Mouse (Mus musculus) midbrain, embryonic 12.5 days (tissue): Measurements from ENCODE around the gene Ap2a1. TPM values are rescaled to one million over a fixed set of nuclear protein-coding genes. Genes with fewer than 3 reads are reported as not detected.
"Not testable (repeated sequence)": the region's sequence is repeated elsewhere in the genome, so short reads cannot be mapped to it uniquely, and the experiment has no call there.

Experiments used
- ATAC-seq: fragments of 200-750 bp; cut with Nextera tagmentation; 2 replicates; pipeline ENCODE4 v1.8.0; 2017; ENCODE audit warnings: low read depth, moderate TSS enrichment, moderate library complexity; ENCODE audit not compliant: low FRiP score
- H3K27ac ChIP-seq: fragments of 300-500 bp; sonication (generic); replicated peaks from 2 replicates; pipeline ENCODE4 v1.5.1; 2016; ENCODE audit warnings: mild to moderate bottlenecking
- H3K27me3 ChIP-seq: fragments of 300-500 bp; sonication (generic); 2 replicates; pipeline ENCODE4 v1.6.1; 2016; ENCODE audit warnings: mild to moderate bottlenecking
- H3K36me3 ChIP-seq: fragments of 300-500 bp; sonication (generic); 2 replicates; pipeline ENCODE4 v1.6.1; 2016
- H3K4me1 ChIP-seq: fragments of 300-500 bp; sonication (generic); 2 replicates; pipeline ENCODE4 v1.6.1; 2016
- H3K4me2 ChIP-seq: fragments of 300-500 bp; sonication (generic); replicated peaks from 2 replicates; pipeline ENCODE4 v1.6.1; 2016; ENCODE audit warnings: mild to moderate bottlenecking, moderate library complexity
- H3K4me3 ChIP-seq: fragments of 300-500 bp; sonication (generic); 2 replicates; pipeline ENCODE4 v1.5.1; 2016; ENCODE audit warnings: mild to moderate bottlenecking
- H3K9ac ChIP-seq: fragments of 300-500 bp; sonication (generic); replicated peaks from 2 replicates; pipeline ENCODE4 v1.6.1; 2016; ENCODE audit warnings: mild to moderate bottlenecking, moderate library complexity
- H3K9me3 ChIP-seq: fragments of 300-500 bp; sonication (generic); 2 replicates; pipeline ENCODE4 v1.6.1; 2016; ENCODE audit warnings: mild to moderate bottlenecking
- WGBS: fragments of 180-500 bp; shearing (Covaris S2); methylation state at CpG from one replicate; pipeline ENCODE4 v1.1.7; 2016; 5-methylcytosine and 5-hydroxymethylcytosine counted together
- polyA plus RNA-seq: library from polyadenylated mRNA; unstranded; fragments of >200 nt; fragmentation: Nextera tagmentation; extraction: Ambion mirVana; gene quantifications from 2 replicates; pipeline ENCODE4 v1.2.1, GENCODE M21; 2016

Gene Ap2a1
- polyA plus RNA-seq, 1 experiment from 2014 or later: 91.0 TPM

DNA sequence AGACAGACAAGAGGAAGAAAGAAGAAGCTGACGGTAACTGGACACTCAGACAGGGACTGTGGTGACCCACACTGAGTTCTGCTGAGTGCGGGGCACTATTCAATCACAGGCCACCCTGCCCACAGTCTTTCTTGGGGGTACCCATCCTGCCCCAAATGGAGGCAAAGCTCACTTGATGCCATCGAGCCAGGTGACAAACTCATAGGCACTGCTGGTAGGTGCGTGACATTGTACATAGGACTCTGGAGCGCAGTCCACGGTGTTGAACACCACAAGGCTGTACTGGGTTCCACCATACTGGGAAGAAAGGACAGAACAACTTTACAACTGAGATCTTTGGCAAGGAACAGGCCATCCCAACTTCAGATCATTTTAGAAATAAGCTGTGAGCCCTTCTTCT is 37.7 kb downstream of the Ap2a1 start:
- H3K4me1 ChIP-seq: peaks cover 44% of the 10 kb centered on the region
- peak overlapping the region; percentile 97 for H3K27ac ChIP-seq
- H3K4me2 ChIP-seq: peak overlapping the region; percentile 97
- H3K27me3 ChIP-seq: no peaks in the 10 kb centered on the region
- WGBS: 18% methylated on average over 6 of the region's 6 CpGs
- no peaks in the 10 kb centered on the region for H3K9me3 ChIP-seq
- ATAC-seq: no peak
- H3K9ac ChIP-seq: peak overlapping the region; percentile 94
- peaks cover 26% of the 10 kb centered on the region for H3K36me3 ChIP-seq
- H3K4me3 ChIP-seq: peak overlapping the region; percentile 92

DNA sequence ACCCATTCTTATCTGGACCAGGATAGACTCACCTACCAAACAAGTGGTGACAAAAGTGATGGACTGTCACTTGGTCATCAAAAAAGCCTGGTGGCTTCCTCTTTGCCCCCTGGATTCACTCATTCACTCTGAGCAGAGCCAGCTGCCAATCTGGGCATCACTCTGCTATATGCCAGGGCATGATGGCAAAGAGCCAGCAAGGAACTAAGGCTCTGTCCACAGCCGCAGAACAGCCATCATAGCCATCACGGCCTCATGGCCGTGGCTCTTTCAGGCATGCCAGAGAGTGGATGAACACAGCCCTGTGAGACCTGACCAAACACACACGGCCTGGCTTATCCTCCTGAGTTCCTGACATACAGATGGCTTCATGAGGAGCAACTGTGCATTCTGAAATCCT is 38.6 kb downstream of the Ap2a1 start:
- Histone ChIP-seq H3K9ac (peak overlapping the region; percentile 94), H3K27ac (no peak overlapping the region), H3K4me2 (peak overlapping the region; percentile 97), H3K9me3 (no peaks in the 10 kb centered on the region), H3K36me3 (peaks cover 31% of the 10 kb centered on the region), H3K27me3 (no peaks in the 10 kb centered on the region), H3K4me3 (peak overlapping the region; percentile 92), H3K4me1 (peaks cover 39% of the 10 kb centered on the region)
- no peak for ATAC-seq
- 85% methylated on average over 4 of the region's 4 CpGs for WGBS

- ATAC-seq: no peak
- H3K27ac ChIP-seq: no peak overlapping the region
- 85% methylated on average over 7 of the region's 7 CpGs for WGBS
- H3K9me3 ChIP-seq: no peaks in the 10 kb centered on the region
- H3K4me3 ChIP-seq: peak overlapping the region; percentile 92
- H3K4me1 ChIP-seq: peaks cover 38% of the 10 kb centered on the region
- H3K4me2 ChIP-seq: peak overlapping the region; percentile 97
- H3K27me3 ChIP-seq: no peaks in the 10 kb centered on the region
- H3K36me3 ChIP-seq: peaks cover 37% of the 10 kb centered on the region
- 0 out of 2 replicates have a peak overlapping the region, but pooled peaks have one; percentile 94 for H3K9ac ChIP-seq
These were observed 39.1 kb downstream of the Ap2a1 start for GRCm38 (mm10) chr7:44890180-44890579.

DNA sequence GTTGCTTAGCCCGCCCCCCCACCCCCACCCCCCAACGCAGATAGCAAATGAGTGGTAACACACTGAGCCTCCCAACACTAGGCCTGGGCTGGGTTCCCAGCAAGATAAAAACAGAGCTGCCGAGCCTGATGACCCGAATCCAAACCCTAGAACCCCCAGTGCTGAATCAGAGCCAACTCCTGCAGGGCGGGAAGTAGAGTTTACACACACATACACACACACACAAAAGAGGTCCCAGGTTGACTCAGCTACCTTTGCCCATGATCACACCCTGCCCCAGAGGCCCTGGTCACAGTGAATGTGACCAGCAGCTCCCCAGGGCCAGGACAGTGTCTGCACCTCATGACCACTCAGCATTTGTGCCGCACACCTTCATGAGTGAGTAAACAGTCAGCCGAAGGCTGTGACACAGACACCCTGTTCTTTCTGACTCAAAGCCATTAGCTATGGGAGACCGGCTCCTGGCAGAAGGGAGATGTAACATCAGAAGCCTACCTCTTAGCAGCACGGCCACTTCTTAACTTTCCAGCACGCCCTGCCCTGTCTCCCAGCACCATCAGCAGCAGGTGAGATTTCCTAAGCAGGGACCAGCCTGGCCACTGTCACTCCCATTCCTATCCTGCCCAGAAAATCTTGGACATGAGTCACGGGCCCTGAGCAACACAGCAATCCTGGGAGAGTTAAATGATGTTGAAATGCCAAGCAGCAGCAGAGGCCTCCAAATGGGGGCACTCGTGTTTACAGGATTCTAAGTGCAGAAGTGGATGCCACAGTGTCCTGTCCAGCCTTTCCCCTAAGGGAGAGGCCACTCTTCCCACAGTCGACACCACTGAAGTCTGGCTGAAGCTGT is 40.8 kb downstream of the Ap2a1 start:
- no peak overlapping the region for H3K4me2 ChIP-seq
- H3K9me3 ChIP-seq: no peaks in the 10 kb centered on the region
- H3K4me3 ChIP-seq: no peak overlapping the region
- peaks cover 22% of the 10 kb centered on the region for H3K4me1 ChIP-seq
- H3K27ac ChIP-seq: no peak overlapping the region
- 93% methylated on average over 10 of the region's 13 CpGs for WGBS
- no peaks in the 10 kb centered on the region for H3K27me3 ChIP-seq
- H3K9ac ChIP-seq: no peak overlapping the region
- no peak for ATAC-seq
- H3K36me3 ChIP-seq: peaks cover 51% of the 10 kb centered on the region

GRCm38 (mm10) chr7:44886964-44887363 is 42.3 kb downstream of the Ap2a1 start:
- peaks cover 16% of the 10 kb centered on the region for H3K4me1 ChIP-seq
- 90% methylated on average over 7 of the region's 7 CpGs for WGBS
- peaks cover 66% of the 10 kb centered on the region for H3K36me3 ChIP-seq
- H3K4me3 ChIP-seq: no peak overlapping the region
- ATAC-seq: no peak
- no peak overlapping the region for H3K4me2 ChIP-seq
- no peaks in the 10 kb centered on the region for H3K9me3 ChIP-seq
- H3K9ac ChIP-seq: 0 out of 2 replicates have a peak overlapping the region, but pooled peaks have one; percentile 15
- H3K27ac ChIP-seq: no peak overlapping the region
- no peaks in the 10 kb centered on the region for H3K27me3 ChIP-seq

- H3K9ac ChIP-seq: no peak overlapping the region
- WGBS: 98% methylated on average over 5 of the region's 5 CpGs
- H3K4me2 ChIP-seq: no peak overlapping the region
- no peaks in the 10 kb centered on the region; the same call in 1 of the 2 replicates for H3K4me1 ChIP-seq
- no peak for ATAC-seq
- H3K27ac ChIP-seq: no peak overlapping the region
- H3K9me3 ChIP-seq: no peaks in the 10 kb centered on the region
- peaks cover 81% of the 10 kb centered on the region for H3K36me3 ChIP-seq
- no peaks in the 10 kb centered on the region for H3K27me3 ChIP-seq
- H3K4me3 ChIP-seq: no peak overlapping the region
These were observed 44.7 kb downstream of the Ap2a1 start for GRCm38 (mm10) chr7:44884637-44885036.

GRCm38 (mm10) chr7:44883036-44883435 is 46.3 kb downstream of the Ap2a1 start:
- Histone ChIP-seq H3K9ac (no peak overlapping the region), H3K4me3 (no peak overlapping the region)
- over 99% methylated on average over 3 of the region's 3 CpGs for WGBS

DNA sequence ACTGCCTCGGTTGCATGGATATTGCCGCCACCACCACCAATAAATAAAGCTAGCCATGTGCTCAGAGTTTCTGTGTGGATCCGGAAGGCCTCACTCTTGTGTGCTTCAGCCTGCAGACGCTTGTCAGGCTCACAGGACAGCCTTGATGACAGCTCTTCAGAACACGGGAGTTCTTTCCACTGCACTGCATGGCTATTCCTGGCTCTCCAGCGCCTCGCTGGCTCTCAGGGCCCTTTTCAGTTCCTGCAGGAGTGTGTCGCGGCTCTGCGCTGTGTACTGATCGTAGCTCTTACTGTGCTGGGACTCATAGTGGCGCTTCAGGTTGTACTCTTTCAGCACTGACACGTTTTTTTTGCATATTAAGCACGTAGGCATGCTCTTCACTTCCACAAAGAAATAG is 51.5 kb downstream of the Ap2a1 start:
- H3K4me1 ChIP-seq: no peaks in the 10 kb centered on the region
- H3K4me3 ChIP-seq: no peak overlapping the region
- ATAC-seq: no peak
- no peaks in the 10 kb centered on the region for H3K9me3 ChIP-seq
- no peak overlapping the region for H3K9ac ChIP-seq
- no peak overlapping the region for H3K4me2 ChIP-seq
- H3K27me3 ChIP-seq: no peaks in the 10 kb centered on the region
- peaks cover 72% of the 10 kb centered on the region for H3K36me3 ChIP-seq
- 91% methylated on average over 14 of the region's 14 CpGs for WGBS
- no peak overlapping the region for H3K27ac ChIP-seq

More at GRCm38 (mm10) chr7:44883036-44883435, 46.3 kb downstream of the Ap2a1 start:
- no peak overlapping the region for H3K4me2 ChIP-seq
- H3K4me1 ChIP-seq: no peaks in the 10 kb centered on the region; the same call in 1 of the 2 replicates
- H3K27ac ChIP-seq: no peak overlapping the region
- no peaks in the 10 kb centered on the region for H3K9me3 ChIP-seq
- no peaks in the 10 kb centered on the region for H3K27me3 ChIP-seq
- H3K36me3 ChIP-seq: peaks cover 85% of the 10 kb centered on the region
- no peak for ATAC-seq

- not testable (repeated sequence) for H3K4me2 ChIP-seq, H3K9me3 ChIP-seq, H3K9ac ChIP-seq, H3K4me3 ChIP-seq, H3K27me3 ChIP-seq, ATAC-seq, H3K27ac ChIP-seq
- Histone ChIP-seq H3K4me1 (peaks cover 28% of the 10 kb centered on the region), H3K36me3 (peaks cover 16% of the 10 kb centered on the region)
- 85% methylated on average over 2 of the region's 2 CpGs for WGBS
These were observed 57.5 kb downstream of the Ap2a1 start for GRCm38 (mm10) chr7:44871774-44872173.

DNA sequence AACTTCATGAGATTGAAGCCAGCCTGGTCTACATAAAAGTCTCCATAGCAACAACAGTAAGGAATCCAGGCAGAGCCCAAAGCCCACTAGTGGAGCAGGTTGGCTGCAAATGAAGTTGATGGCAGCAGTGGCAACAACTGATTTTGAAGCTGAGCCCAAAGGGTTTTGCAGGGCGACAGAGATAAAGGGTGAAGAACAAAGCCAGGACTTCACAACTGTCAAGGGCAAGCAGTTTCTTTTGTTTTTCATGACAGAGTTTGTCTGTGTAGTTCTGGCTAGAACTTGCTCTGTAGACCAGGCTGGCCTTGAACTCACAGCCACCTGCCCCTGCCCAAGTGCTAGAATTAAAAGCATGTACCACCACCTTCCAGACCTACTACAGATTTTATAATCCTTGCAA is 58.1 kb downstream of the Ap2a1 start:
- Histone ChIP-seq H3K36me3 (peaks cover 11% of the 10 kb centered on the region), H3K9ac (no peak overlapping the region), H3K4me3 (no peak overlapping the region), H3K4me1 (peaks cover 34% of the 10 kb centered on the region), H3K27me3 (no peaks in the 10 kb centered on the region), H3K27ac (no peak overlapping the region), H3K9me3 (no peaks in the 10 kb centered on the region), H3K4me2 (no peak overlapping the region)
- 26% methylated on average over 1 of the region's 1 CpGs for WGBS
- ATAC-seq: no peak

- no peak overlapping the region for H3K9ac ChIP-seq
- WGBS: 81% methylated on average over 6 of the region's 6 CpGs
- H3K4me2 ChIP-seq: peak overlapping the region; percentile 91
- H3K27me3 ChIP-seq: no peaks in the 10 kb centered on the region
- H3K36me3 ChIP-seq: peaks cover 11% of the 10 kb centered on the region
- peaks cover 40% of the 10 kb centered on the region for H3K4me1 ChIP-seq
- no peak for ATAC-seq
- H3K9me3 ChIP-seq: no peaks in the 10 kb centered on the region
- H3K27ac ChIP-seq: peak overlapping the region; percentile 100
- H3K4me3 ChIP-seq: no peak overlapping the region
These were observed 58.7 kb downstream of the Ap2a1 start for GRCm38 (mm10) chr7:44870614-44871013.

DNA sequence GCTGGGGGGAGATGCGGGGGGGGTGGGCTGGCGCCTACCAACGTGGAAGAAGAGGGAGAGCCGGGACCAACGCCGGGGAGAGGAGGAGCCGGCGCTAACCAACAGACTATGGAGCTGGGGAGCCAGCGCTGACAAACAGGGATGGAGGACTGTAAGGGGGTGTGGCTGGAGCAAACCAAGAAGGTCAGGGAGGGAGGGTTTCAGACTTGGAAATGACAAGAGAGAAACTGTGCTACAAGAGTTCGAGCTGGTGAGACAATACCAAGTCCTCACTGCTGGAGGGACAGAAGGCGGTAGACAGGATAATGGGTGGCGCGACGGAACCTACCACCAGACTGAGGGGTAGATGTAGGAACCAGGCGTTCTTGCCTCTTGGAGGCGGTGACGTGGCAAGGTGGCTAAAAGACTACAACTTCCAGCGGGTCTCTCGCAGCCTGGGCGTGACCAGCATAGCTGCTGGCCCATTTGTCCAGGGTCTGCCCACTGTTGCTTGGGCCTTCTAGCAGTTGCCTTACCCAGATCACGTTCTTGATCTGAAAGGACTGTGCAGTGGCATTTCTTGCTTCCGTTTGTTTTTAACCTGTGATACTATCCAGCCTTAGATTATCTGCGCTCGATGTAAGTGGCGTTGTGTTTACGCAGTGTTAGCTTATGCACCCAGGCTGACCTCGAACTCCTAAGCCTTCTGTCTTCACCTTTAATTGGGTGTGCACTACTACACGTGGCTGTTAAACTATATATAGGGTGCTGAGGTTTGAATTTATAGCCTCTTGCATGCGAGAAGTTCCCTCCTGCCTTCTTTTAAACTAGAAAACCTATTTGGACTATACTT is 59.4 kb downstream of the Ap2a1 start, which contains the start of gene Ptov1:
Gene Ptov1 (minus strand): TSS at position 92 of the 832 bp plus-strand sequence.
- Histone ChIP-seq H3K27me3 (no peaks in the 10 kb centered on the region), H3K4me1 (peaks cover 47% of the 10 kb centered on the region), H3K4me3 (peak within 1 kb of the TSS; percentile 95), H3K9me3 (no peaks in the 10 kb centered on the region), H3K4me2 (peak within 1 kb of the TSS; percentile 91), H3K9ac (peak within 1 kb of the TSS; percentile 98), H3K27ac (peak within 1 kb of the TSS; percentile 100), H3K36me3 (peaks cover 18% of the 10 kb centered on the region)
- peak; percentile 94 for ATAC-seq
- WGBS: 12% methylated on average over 29 of the region's 29 CpGs
